Mouse (Mus musculus): Measurements from ENCODE around the gene Dusp10.

Gene Dusp10

GRCm38 (mm10) chr1:184108254-184108653 lies 95.2 kb downstream of the Dusp10 start:
- DNase-seq = no peak

DNA sequence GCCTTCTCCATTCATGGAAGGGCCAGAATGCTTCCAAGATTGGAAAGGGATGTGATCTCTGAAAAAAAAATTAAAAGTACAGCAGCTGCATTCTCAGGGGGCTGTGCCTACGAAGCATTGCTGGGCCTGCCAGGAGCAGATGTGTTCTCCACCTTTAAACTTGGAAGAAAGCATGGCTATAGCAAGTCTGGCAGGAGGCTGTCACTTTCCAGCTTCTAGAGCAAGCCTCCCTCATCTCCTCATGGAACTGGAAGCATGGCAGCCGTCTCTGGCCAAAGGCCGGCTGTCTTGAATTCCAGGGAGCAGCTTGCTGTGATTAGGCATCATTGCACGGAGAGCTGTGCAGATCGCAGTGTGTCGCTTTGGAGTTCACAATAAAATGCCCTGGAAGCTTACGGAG lies 104.5 kb downstream of the Dusp10 start:
- no peak for DNase-seq

DNA sequence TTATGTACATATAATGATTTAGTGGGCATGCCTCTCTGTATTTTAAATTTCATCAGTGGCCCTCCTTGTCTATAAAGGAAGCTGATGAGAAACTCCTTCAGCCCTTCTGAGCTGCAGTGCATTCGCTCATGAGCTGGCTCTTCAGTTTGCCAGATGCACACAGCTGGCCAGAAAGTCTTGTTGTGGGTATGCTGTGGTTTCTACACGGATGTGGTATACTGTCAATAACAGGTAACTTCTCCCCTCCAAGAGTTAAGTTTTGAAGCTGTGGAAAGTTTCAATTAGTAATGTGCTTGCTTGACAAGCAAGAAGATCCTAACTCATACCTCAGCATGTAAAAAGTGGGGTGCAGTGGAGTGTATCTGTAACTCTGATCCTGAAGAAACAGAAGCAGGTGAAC lies 104.9 kb downstream of the Dusp10 start:
- no peak for DNase-seq

GRCm38 (mm10) chr1:184118586-184118985 lies 105.5 kb downstream of the Dusp10 start:
- no peak for DNase-seq

Data from kidney, adult 18-20 months (tissue).